Comparison of ENCODE assay signal across 8 mouse cellular contexts in the genomic region with DNA sequence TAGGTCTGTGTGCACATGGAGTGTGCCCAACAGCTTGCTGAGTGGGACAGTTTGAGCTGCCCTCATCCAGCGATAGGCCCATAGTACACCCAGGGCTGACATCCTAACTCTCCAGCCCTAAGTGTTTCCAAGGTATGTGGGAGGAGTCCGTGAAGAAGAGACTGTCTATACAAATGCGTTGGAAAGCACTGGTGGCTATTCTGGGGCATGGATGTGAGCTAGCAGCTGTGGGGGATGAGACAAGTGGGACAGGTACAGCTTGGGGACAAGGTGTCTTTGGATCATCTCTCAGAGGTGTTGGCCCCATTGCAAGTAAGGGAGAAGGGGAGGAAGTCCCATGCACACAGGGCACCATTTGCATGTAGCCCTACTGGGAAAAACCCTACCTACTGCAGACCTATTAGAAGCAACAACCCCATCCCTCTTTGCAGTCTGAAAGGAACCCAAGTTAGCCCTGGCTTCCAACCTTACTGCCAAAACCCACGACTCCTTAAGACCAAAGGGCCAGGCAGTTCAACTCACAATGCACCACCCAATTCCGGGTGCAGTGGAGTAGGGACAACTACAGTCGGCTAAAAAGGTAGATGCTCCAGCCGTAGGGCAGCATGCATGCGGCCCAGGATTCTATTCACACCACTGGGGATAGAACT. TPM values are rescaled to one million over a fixed set of nuclear protein-coding genes. Genes with fewer than 3 reads are reported as not detected.
DNase-seq lines count a peak whose midpoint lies in the region; ATAC-seq lines count a peak whose summit lies in the region.

No protein-coding gene starts in this region.

- H3K9me3 ChIP-seq in liver, embryonic 11.5 days (ENCODE audit: control insufficient read depth, low read length): no peaks in the 10 kb centered on the region
- H3K9me3 ChIP-seq in stomach, embryonic 16.5 days (replicated peaks; ENCODE audit: control insufficient read depth, low read length): no peaks in the 10 kb centered on the region

- 52% methylated on average over 8 of the region's 8 CpGs for WGBS in liver, embryonic 11.5 days
- 35% methylated on average over 8 of the region's 8 CpGs for WGBS in stomach, embryonic 16.5 days

- H3K36me3 ChIP-seq in liver, embryonic 11.5 days (ENCODE audit: control insufficient read depth, insufficient read depth, low read length): peaks cover 35% of the 10 kb centered on the region
- peaks cover 29% of the 10 kb centered on the region for H3K36me3 ChIP-seq in stomach, embryonic 16.5 days (ENCODE audit: control insufficient read depth, insufficient read depth, low read length)

- peak; percentile 70 for DNase-seq in cerebellum, adult 9-11 months
- DNase-seq in cerebellum, adult 8-10 months: no peak
- peak; percentile 48 to 53 for DNase-seq in spleen, postnatal 36 days (ENCODE audit: low spot score in 2 of 2)
- DNase-seq in spleen, adult 12 weeks (ENCODE audit: low spot score): no peak
- no peak for DNase-seq in liver, embryonic 11.5 days (ENCODE audit: low spot score)
- no peak for DNase-seq in layer of hippocampus, adult 11-12 months (ENCODE audit: low spot score)
- DNase-seq in frontal cortex, postnatal 10 days (ENCODE audit: low spot score in 2 of 2): no peak

- H3K27me3 ChIP-seq in liver, embryonic 11.5 days (replicated peaks; ENCODE audit: control insufficient read depth, insufficient read depth, low read length): no peaks in the 10 kb centered on the region
- H3K27me3 ChIP-seq in stomach, embryonic 16.5 days (ENCODE audit: control insufficient read depth, insufficient read depth, low read length): no peaks in the 10 kb centered on the region

- H3K27ac ChIP-seq in liver, embryonic 11.5 days (ENCODE audit: low read depth, low read length): peak overlapping the region; percentile 99
- H3K27ac ChIP-seq in stomach, embryonic 16.5 days (ENCODE audit: low read length): peak overlapping the region; percentile 100

- H3K9ac ChIP-seq in liver, embryonic 11.5 days (ENCODE audit: low read depth, low read length): peak overlapping the region; percentile 81
- peak overlapping the region; percentile 94 for H3K9ac ChIP-seq in stomach, embryonic 16.5 days (ENCODE audit: low read length)

- peak overlapping the region; percentile 77 for H3K4me3 ChIP-seq in liver, embryonic 11.5 days (ENCODE audit: low read depth, low read length)
- H3K4me3 ChIP-seq in stomach, embryonic 16.5 days (replicated peaks; ENCODE audit: low read length): peak overlapping the region; percentile 81

- no peak for ATAC-seq in liver, embryonic 11.5 days (replicated peaks; ENCODE audit: low FRiP score)
- ATAC-seq in stomach, embryonic 16.5 days (ENCODE audit: insufficient read depth, low FRiP score): no peak

- peaks cover 29% of the 10 kb centered on the region for H3K4me1 ChIP-seq in liver, embryonic 11.5 days (replicated peaks; ENCODE audit: control insufficient read depth, insufficient read depth, low read length)
- peaks cover 20% of the 10 kb centered on the region for H3K4me1 ChIP-seq in stomach, embryonic 16.5 days (ENCODE audit: control insufficient read depth, insufficient read depth, low read length)

- H3K4me2 ChIP-seq in liver, embryonic 11.5 days: peak overlapping the region; percentile 97
- peak overlapping the region; percentile 95 for H3K4me2 ChIP-seq in stomach, embryonic 16.5 days (ENCODE audit: low read depth, low read length)

RNA-seq across cellular contexts. Expression of a gene that starts 1.7 kb away (rescaled TPM):
- polyA plus RNA-seq in liver, embryonic 11.5 days (2014; fragmentation: Nextera tagmentation; extraction: Ambion mirVana): 174 and 175 TPM in 2 replicates
- polyA plus RNA-seq in stomach, embryonic 16.5 days (2015; fragmentation: Nextera tagmentation; extraction: Ambion mirVana): 131 and 139 TPM in 2 replicates

RNA-seq across cellular contexts. Expression of a gene that starts 9.0 kb away (rescaled TPM):
- polyA plus RNA-seq in liver, embryonic 11.5 days (2014; fragmentation: Nextera tagmentation; extraction: Ambion mirVana): 835 and 866 TPM in 2 replicates
- 669 and 707 TPM in 2 replicates for polyA plus RNA-seq in stomach, embryonic 16.5 days (2015; fragmentation: Nextera tagmentation; extraction: Ambion mirVana)

RNA-seq across cellular contexts. Expression of a gene that starts 10.2 kb away (rescaled TPM):
- polyA plus RNA-seq in liver, embryonic 11.5 days (2014; fragmentation: Nextera tagmentation; extraction: Ambion mirVana): 2.5 and 3.7 TPM in 2 replicates
- polyA plus RNA-seq in stomach, embryonic 16.5 days (2015; fragmentation: Nextera tagmentation; extraction: Ambion mirVana): 3.0 and 4.1 TPM in 2 replicates

RNA-seq across cellular contexts. Expression of a gene that starts 35.8 kb away (rescaled TPM):
- polyA plus RNA-seq in liver, embryonic 11.5 days (2014; fragmentation: Nextera tagmentation; extraction: Ambion mirVana): 148 and 149 TPM in 2 replicates
- polyA plus RNA-seq in stomach, embryonic 16.5 days (2015; fragmentation: Nextera tagmentation; extraction: Ambion mirVana): 46.1 and 57.9 TPM in 2 replicates

RNA-seq across cellular contexts. Expression of a gene that starts 41.4 kb away (rescaled TPM):
- 0.25 TPM in 2 replicates for polyA plus RNA-seq in liver, embryonic 11.5 days (2014; fragmentation: Nextera tagmentation; extraction: Ambion mirVana)
- 0.14 and 0.61 TPM in 2 replicates for polyA plus RNA-seq in stomach, embryonic 16.5 days (2015; fragmentation: Nextera tagmentation; extraction: Ambion mirVana)

Comparison
In these comparisons a context has a peak if more than half of its experiments do, and no peak if none do; other contexts are left out.
1. DNase-seq: peak in cerebellum, adult 9-11 months (single experiment) and spleen, postnatal 36 days (2 of 2); none in cerebellum, adult 8-10 months (single experiment), spleen, adult 12 weeks (single experiment), liver, embryonic 11.5 days (single experiment), layer of hippocampus, adult 11-12 months (single experiment) and frontal cortex, postnatal 10 days (0 of 2).